Mouse (Mus musculus): ENCODE measurements around the gene Fa2h. TPM values are rescaled to one million over a fixed set of nuclear protein-coding genes. Genes with fewer than 3 reads are reported as not detected.

Fa2h gene
- polyA plus RNA-seq, 1 experiment: not detected

DNA sequence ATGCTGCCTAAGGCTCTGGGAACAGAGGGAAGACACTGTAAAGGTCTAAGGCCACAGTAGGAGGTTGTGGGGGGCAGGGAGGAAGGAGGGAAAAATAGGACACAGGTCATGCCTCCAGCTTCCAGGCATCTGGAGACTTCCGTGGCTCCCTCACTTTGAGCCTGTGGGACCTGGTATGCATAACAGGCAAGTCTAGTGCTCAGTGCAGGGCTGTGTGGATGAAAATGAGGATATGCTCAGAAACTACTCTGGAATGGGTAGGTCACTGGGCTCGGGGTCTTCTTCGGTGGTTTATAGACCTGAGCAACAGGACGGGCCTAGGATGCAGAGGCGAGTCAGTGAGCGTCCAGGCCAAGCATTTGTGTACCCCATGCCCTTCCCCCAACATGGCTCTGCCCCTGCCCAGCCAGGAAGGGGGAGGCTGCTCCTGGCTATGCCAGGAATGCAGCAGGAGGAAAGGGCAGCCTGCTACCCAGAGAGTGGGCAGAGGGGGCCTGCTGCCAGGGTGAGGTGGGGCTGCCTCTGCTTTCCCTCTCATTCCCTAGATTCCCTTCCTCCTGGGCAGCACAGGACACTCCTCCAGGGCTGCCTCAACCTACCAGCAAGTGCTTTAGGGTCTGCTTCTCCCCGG lies 32.9 kb downstream of the Fa2h start:
- no peak overlapping the region for H3K27ac ChIP-seq (ENCODE audit: insufficient read depth, low read depth, low read length)
- H3K4me3 ChIP-seq (ENCODE audit: insufficient read depth, low read length): no peak overlapping the region
- H3K4me1 ChIP-seq (ENCODE audit: control insufficient read depth, insufficient read depth, low read length): no peaks in the 10 kb centered on the region
- TF ChIP-seq CTCF (IDR thresholded peaks at IDR 0.05; ENCODE audit: low read depth, low read length): no peak
- no peak for TF ChIP-seq POLR2A (IDR thresholded peaks at IDR 0.05; ENCODE audit: borderline replicate concordance, low read depth, low read length)

DNA sequence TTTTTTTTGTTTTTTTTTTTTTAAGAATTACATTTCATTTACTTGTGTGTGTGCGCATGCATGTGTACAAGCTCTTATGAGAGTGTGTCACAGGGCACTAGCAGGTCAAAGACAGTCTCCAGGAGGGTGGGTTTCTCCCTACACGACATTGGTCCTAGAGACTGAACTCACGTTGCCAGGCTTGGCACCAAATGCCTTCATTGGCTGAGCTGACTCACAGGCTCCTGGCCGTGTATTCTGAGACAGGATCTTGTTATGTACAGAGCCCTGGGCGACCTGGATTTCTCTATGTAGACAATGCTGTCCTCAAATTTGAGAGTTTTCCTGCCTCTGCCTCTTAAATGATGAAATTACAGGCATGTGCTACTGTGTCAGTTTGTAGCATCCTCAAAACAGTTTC lies 33.7 kb downstream of the Fa2h start:
- no peak overlapping the region for H3K4me3 ChIP-seq (ENCODE audit: insufficient read depth, low read length)
- TF ChIP-seq POLR2A (IDR thresholded peaks at IDR 0.05; ENCODE audit: borderline replicate concordance, low read depth, low read length): no peak
- no peak for TF ChIP-seq CTCF (IDR thresholded peaks at IDR 0.05; ENCODE audit: low read depth, low read length)
- H3K27ac ChIP-seq (ENCODE audit: insufficient read depth, low read depth, low read length): no peak overlapping the region
- H3K4me1 ChIP-seq (ENCODE audit: control insufficient read depth, insufficient read depth, low read length): no peaks in the 10 kb centered on the region

DNA sequence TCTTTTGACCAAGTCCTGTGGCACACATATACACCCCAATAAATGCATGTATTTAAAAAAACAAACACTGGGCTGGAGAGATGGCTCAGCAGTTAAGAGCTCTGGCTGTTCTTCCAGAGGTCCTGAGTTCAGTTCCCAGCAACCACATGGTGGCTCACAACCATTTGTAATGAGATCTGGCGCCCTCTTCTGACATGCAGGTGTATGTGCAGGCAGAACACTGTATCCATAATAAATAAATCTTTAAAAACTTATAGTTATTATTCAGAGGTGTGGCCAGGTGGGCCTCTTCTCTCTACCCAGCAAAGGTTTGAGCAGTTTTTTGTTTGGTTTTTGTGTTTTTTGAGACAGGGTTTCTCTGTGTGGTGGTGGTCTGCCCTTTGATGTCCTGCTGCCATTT lies 34.7 kb downstream of the Fa2h start:
- TF ChIP-seq POLR2A (IDR thresholded peaks at IDR 0.05; ENCODE audit: borderline replicate concordance, low read depth, low read length) (no peak), CTCF (IDR thresholded peaks at IDR 0.05; ENCODE audit: low read depth, low read length) (no peak)
- Histone ChIP-seq H3K4me1 (ENCODE audit: control insufficient read depth, insufficient read depth, low read length) (no peaks in the 10 kb centered on the region), H3K27ac (ENCODE audit: insufficient read depth, low read depth, low read length) (no peak overlapping the region)

DNA sequence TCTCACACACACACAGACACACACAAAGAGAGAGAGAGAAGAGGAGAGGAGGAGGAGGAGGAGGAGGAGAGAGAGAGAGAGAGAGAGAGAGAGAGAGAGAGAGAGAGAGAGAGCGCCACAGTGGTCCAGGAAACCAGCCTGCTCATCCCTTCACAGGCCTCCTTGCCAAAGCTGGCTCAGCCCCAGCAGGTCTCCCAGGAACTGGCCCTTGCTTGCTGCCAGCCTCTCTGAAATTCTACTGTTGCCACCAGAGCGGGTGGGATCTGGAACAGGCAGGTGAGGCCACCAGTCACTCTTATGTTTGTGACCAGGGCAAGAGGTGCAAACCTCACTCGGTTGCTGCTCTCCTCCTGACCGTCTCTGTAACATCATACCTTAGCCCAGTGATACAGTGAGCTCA lies 36.2 kb downstream of the Fa2h start:
- Histone ChIP-seq H3K4me3 (ENCODE audit: insufficient read depth, low read length) (no peak overlapping the region), H3K27ac (ENCODE audit: insufficient read depth, low read depth, low read length) (no peak overlapping the region), H3K4me1 (ENCODE audit: control insufficient read depth, insufficient read depth, low read length) (no peaks in the 10 kb centered on the region)
- TF ChIP-seq CTCF (IDR thresholded peaks at IDR 0.05; ENCODE audit: low read depth, low read length) (no peak), POLR2A (IDR thresholded peaks at IDR 0.05; ENCODE audit: borderline replicate concordance, low read depth, low read length) (no peak)

More for the DNA sequence above, 34.7 kb downstream of the Fa2h start:
- no peak overlapping the region for H3K4me3 ChIP-seq (ENCODE audit: insufficient read depth, low read length)

DNA sequence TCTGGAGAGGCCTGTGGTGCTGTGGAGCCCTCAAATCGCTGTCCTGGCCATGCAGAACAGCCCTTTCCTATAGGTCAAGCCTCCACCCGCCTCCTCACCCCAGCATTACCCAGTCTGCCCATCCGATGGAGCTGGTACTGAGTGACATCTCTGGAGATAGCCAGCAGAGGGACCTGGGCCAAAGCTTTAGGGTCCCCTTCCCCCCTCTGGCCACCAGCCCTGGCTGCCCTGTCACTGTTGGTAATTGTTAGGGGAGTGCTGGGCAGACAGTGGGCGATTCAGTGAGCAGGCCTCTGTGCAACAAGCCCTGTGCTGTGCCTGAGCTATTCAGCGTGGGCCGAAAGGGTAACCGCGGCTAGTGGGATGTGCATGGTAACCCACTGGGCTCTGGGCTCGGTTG lies 40.1 kb downstream of the Fa2h start:
- Histone ChIP-seq H3K27ac (ENCODE audit: insufficient read depth, low read depth, low read length) (no peak overlapping the region), H3K4me3 (ENCODE audit: insufficient read depth, low read length) (no peak overlapping the region), H3K4me1 (ENCODE audit: control insufficient read depth, insufficient read depth, low read length) (no peaks in the 10 kb centered on the region)
- TF ChIP-seq CTCF (IDR thresholded peaks at IDR 0.05; ENCODE audit: low read depth, low read length) (no peak), POLR2A (IDR thresholded peaks at IDR 0.05; ENCODE audit: borderline replicate concordance, low read depth, low read length) (no peak)

DNA sequence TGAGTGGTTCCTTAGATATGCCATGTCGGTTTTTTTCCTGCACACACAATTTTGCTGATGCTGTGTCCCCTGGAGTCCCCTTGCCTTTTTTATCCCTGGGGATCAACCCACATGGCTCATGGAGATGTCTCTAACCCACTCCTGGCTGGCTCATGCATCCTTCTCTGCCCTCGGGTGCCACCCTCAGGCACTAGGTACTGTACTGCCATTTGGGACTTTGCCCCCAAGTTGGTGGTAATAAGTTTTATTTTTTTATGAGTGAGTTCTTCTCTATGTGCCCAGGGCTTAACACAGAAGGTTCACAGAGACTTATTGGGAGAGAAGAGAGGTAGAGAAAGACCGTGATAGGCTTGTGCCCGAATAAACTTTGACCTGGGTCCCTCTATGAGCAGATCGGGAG lies 41.3 kb downstream of the Fa2h start:
- no peak for TF ChIP-seq CTCF (IDR thresholded peaks at IDR 0.05; ENCODE audit: low read depth, low read length)
- TF ChIP-seq POLR2A (IDR thresholded peaks at IDR 0.05; ENCODE audit: borderline replicate concordance, low read depth, low read length): no peak
- Histone ChIP-seq H3K4me1 (ENCODE audit: control insufficient read depth, insufficient read depth, low read length) (no peaks in the 10 kb centered on the region), H3K27ac (ENCODE audit: insufficient read depth, low read depth, low read length) (no peak overlapping the region), H3K4me3 (ENCODE audit: insufficient read depth, low read length) (no peak overlapping the region)

DNA sequence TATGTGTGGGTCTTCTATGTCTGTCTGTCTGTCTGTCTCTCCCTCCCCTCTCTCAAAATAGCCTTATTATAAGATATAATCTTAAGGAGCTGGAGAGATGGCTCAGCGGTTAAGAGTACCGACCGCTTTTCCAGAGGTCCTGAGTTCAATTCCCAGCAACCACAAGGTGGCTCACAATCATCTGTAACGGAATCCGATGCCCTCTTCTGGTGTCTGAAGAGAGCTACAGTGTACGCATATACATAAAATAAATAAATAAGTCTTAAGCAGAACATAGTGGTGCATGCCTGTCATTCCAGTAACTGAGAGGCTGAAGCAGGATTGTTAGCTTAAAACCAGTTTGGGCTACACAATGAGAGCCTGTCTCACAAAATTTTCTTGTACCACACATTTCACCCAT lies 43.0 kb downstream of the Fa2h start:
- H3K4me1 ChIP-seq (ENCODE audit: control insufficient read depth, insufficient read depth, low read length): no peaks in the 10 kb centered on the region
- no peak overlapping the region for H3K27ac ChIP-seq (ENCODE audit: insufficient read depth, low read depth, low read length)
- TF ChIP-seq POLR2A (IDR thresholded peaks at IDR 0.05; ENCODE audit: borderline replicate concordance, low read depth, low read length): no peak
- TF ChIP-seq CTCF (IDR thresholded peaks at IDR 0.05; ENCODE audit: low read depth, low read length): no peak
- no peak overlapping the region for H3K4me3 ChIP-seq (ENCODE audit: insufficient read depth, low read length)

DNA sequence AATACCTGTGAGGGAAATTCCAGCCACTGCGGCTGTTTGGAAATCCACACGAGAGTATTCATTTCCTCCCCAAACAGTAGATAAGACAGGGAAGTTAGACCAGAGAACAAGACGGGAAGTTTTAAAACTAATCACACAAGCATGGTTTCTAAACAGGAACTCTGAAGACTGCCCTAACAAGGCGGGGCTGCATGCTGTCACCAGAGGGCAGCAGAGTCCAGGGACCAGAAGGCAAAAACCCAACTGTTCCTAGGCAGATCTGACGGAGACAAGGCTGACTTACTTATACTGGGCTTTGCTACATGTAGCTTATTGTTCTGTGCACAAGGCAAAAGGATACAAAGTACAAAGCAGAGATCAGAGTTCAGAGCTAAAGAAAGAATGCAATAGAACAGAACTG lies 50.4 kb downstream of the Fa2h start:
- Histone ChIP-seq H3K27ac (ENCODE audit: insufficient read depth, low read depth, low read length) (0 out of 2 replicates have a peak overlapping the region, but pooled peaks have one; percentile 7), H3K4me1 (ENCODE audit: control insufficient read depth, insufficient read depth, low read length) (peaks cover 10% of the 10 kb centered on the region), H3K4me3 (ENCODE audit: insufficient read depth, low read length) (no peak overlapping the region)
- TF ChIP-seq CTCF (IDR thresholded peaks at IDR 0.05; ENCODE audit: low read depth, low read length) (peak; percentile 66), POLR2A (IDR thresholded peaks at IDR 0.05; ENCODE audit: borderline replicate concordance, low read depth, low read length) (no peak)

DNA sequence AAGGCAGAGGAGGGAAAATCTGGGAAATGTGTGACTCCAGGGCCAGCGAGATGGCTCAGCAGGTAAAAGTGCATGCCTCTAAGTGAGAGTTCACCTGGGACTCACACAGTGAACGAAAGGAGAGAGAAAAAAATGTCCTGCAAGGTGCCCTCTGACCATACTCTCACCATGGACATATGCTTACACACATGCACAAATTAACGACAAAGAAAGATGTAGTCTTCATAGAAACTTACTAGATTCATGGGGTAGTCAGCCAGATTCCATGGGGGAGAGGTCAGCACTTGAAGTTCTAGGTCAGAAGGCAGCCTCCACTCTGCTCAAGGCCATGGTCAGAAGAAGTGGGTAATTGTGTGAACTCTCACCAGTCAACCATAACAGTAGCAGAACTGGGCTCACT lies 53.4 kb downstream of the Fa2h start:
- Histone ChIP-seq H3K27ac (ENCODE audit: insufficient read depth, low read depth, low read length) (no peak overlapping the region), H3K4me1 (ENCODE audit: control insufficient read depth, insufficient read depth, low read length) (peaks cover 14% of the 10 kb centered on the region), H3K4me3 (ENCODE audit: insufficient read depth, low read length) (no peak overlapping the region)
- no peak for TF ChIP-seq POLR2A (IDR thresholded peaks at IDR 0.05; ENCODE audit: borderline replicate concordance, low read depth, low read length)
- TF ChIP-seq CTCF (IDR thresholded peaks at IDR 0.05; ENCODE audit: low read depth, low read length): no peak

DNA sequence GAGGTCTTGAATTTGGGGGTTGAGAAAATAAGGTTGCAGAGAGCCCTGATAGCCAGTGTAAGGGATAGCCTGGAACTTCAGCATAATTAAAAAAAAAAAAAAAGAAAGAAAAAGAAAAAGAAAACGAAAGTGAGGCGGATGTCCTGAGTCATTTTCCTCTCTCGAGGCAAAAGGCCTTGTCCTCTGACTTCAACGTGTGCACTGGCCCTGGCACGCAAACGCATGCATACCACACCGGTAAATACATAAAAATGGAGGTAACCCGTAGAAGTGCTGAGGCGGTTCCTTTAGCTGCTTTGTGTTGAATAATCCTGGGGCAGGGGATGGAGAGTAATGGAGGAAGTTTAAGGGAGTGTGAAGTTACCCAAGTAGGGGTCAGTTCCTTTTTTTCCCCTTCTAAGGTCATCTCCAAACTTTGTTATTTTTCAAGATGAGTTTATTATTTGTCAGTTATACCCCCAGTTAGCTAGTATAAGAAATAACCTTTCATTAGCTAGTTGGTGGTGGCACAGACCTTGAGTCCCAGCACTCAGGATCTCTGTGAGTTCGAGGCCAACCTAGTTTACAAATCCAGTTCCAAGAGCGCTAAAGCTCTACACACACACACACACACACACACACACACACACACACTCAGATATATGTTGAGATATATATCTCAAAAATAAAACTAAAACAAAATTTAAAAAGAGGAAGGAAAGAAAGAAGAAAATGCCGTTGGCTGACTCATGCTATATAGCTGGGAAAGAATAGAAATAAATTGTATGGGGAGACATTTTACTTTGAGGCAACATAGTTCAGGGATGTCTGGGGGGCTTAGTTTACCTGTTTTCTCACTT lies 55.0 kb downstream of the Fa2h start:
- no peak for TF ChIP-seq CTCF (IDR thresholded peaks at IDR 0.05; ENCODE audit: low read depth, low read length)
- no peak for TF ChIP-seq POLR2A (IDR thresholded peaks at IDR 0.05; ENCODE audit: borderline replicate concordance, low read depth, low read length)
- peaks cover 14% of the 10 kb centered on the region for H3K4me1 ChIP-seq (ENCODE audit: control insufficient read depth, insufficient read depth, low read length)
- peak overlapping the region; percentile 71 for H3K4me3 ChIP-seq (ENCODE audit: insufficient read depth, low read length)
- H3K27ac ChIP-seq (ENCODE audit: insufficient read depth, low read depth, low read length): peak overlapping the region; percentile 84

Data from bone marrow macrophage, adult 2 months (primary cell).